Mouse (Mus musculus) testis, adult 2 months (tissue): ENCODE data around the gene Apoh.

Source experiments
- CTCF ChIP-seq: fragments of 200-500 bp; IDR thresholded peaks from 2 replicates; pipeline ENCODE4 v1.5.1; 2012; ENCODE audit warnings: low read depth, mild to moderate bottlenecking, inconsistent platforms, low read length, moderate library complexity; ENCODE audit not compliant: control insufficient read depth, insufficient read depth, insufficient replicate concordance
- POLR2A ChIP-seq: fragments of 200-500 bp; IDR thresholded peaks from 2 replicates; pipeline ENCODE4 v1.6.1; 2012; ENCODE audit warnings: low read depth, mild to moderate bottlenecking, inconsistent platforms, low read length, moderate library complexity; ENCODE audit not compliant: control insufficient read depth

DNA sequence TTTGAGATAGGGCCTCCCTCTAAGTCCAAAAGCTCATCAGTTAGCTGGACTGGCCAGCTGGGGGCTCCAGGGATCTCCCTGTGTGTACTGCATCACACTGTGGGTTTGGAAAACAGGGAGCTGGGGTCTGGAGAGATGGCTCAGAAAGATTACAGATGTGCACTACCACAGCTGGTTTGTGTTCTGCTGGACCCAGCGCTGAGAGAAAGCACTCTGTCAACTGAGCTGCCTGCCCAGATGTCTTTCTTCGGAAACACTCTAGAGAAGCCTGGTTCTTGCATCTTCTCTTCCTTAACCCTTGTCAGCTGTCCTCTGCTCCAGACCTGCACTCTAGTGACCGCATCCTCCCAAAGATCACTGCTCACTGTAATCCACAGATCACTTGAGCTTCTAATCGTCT is 20.8 kb downstream of the Apoh start:
- TF ChIP-seq CTCF = no peak
- no peak for TF ChIP-seq POLR2A
